Mouse (Mus musculus) bone marrow macrophage, adult 2 months (primary cell): ENCODE data around the gene Chtf18.

Experiments
- CTCF ChIP-seq: IDR thresholded peaks from 2 replicates; pipeline ENCODE4 v1.5.1; 2012; ENCODE audit warnings: low read depth, mild to moderate bottlenecking, low read length, moderate library complexity
- POLR2A ChIP-seq: IDR thresholded peaks from 2 replicates; pipeline ENCODE4 v1.6.1; 2012; ENCODE audit warnings: mild to moderate bottlenecking, low read depth, low read length, borderline replicate concordance

GRCm38 (mm10) chr17:25715627-25716026, 11.6 kb downstream of the Chtf18 start:
- TF ChIP-seq CTCF (no peak), POLR2A (no peak)
